ENCODE assay signal across 16 mouse cellular contexts in genomic region chr6:118742701-118743100, GRCm38 (mm10).
"Had no signal": no experiment of that assay in that cellular context is flagged by ENCODE, and none has a peak within 500 bp of the region (broad histone marks: within the 10 kb centered on the region; RNA-seq: fewer than 3 reads in every experiment).

No protein-coding gene starts in this region.

- DNase-seq: gastrocnemius, postnatal 14 days; gastrocnemius, postnatal 36 days; heart, adult 11 months; heart, adult 2 months; heart, postnatal 14 days; heart, postnatal 36 days; kidney, adult 11 months; kidney, adult 2 months; kidney, adult 9 months; kidney, postnatal 14 days; kidney, postnatal 36 days; layer of hippocampus, adult 9-11 months; layer of hippocampus, postnatal 36 days; liver; liver, embryonic 13.5 days; liver, postnatal 0 days had no signal
